Mouse (Mus musculus) CH12.LX (cell line): ENCODE results near the gene Vipr2.

Experiments
- CTCF ChIP-seq, 2 experiments: IDR thresholded peaks in 1 of 2; conservative IDR thresholded peaks in 1 of 2; 2 replicates each; pipeline ENCODE4 v1.5.1; 2011 to 2012; ENCODE audit warnings: low read depth in 2 of 2, low read length in 2 of 2, improper control_type of control experiment in 1 of 2, inconsistent platforms in 1 of 2, mild to moderate bottlenecking in 1 of 2, moderate library complexity in 1 of 2
- PAX5 ChIP-seq: IDR thresholded peaks from 2 replicates; pipeline ENCODE4 v1.6.1; 2012; ENCODE audit warnings: low read length, inconsistent platforms, mixed read lengths
- UBTF ChIP-seq: IDR thresholded peaks from 2 replicates; pipeline ENCODE4 v1.6.1; 2012; ENCODE audit warnings: low read depth, mild to moderate bottlenecking, inconsistent platforms, low read length, improper control_type of control experiment, moderate library complexity
- ZC3H11A ChIP-seq: IDR thresholded peaks from 2 replicates; pipeline ENCODE4 v1.6.1; 2012; ENCODE audit warnings: low read depth, mild to moderate bottlenecking, inconsistent platforms, low read length, improper control_type of control experiment

DNA sequence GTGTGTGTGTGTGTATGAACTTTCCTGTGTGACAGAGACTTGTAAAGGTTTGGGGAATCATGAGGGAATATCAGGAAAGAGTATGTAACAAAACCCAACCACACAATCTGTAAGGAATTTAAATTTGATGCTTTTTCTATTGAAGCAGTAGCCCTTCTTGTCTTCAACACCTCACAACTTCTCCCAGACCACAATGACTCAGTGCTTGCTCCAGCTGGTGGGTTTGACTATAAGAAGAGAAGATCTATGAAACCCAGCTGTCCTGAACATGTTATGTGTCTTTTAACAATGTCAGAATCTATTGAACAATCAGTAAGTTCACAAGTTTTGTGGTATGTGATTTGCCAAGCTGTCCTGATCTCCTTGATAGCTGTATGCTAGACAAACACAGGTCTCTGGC is 87.8 kb downstream of the Vipr2 start:
- TF ChIP-seq PAX5 (no peak), UBTF (no peak), CTCF (conservative IDR thresholded peaks at IDR 0.05 in 1 of 2, IDR thresholded peaks at IDR 0.05 in 1 of 2; ENCODE audit: low read depth in 2 of 2, low read length in 2 of 2) (no peak), ZC3H11A (no peak)
